Comparison of ENCODE assay signal across 24 mouse cellular contexts in the genomic region with DNA sequence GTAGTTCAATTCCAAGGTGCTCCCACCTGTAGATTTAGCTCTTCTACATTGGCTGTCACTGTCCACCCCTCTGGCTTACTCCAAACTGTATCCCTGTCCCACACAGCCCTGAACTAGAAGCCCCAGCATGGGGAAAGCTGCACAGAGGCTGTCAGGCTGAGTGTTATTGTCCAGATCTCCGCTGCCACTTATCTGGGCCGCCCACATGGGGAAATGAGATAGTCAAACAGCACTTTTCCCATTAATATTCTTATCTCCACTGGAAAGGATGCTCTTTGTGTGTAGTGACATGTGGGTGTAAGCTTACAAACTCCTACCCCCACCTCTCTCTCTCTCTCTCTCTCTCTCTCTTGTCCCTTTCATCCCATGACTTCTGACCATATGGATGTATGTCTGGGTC. TPM values are rescaled to one million over a fixed set of nuclear protein-coding genes. Genes with fewer than 3 reads are reported as not detected.
DNase-seq lines count a peak whose midpoint lies in the region; ATAC-seq and TF ChIP-seq lines count a peak whose summit lies in the region.
"Had no signal": no experiment of that assay in that cellular context is flagged by ENCODE, and none has a peak within 500 bp of the region (broad histone marks: within the 10 kb centered on the region; RNA-seq: fewer than 3 reads in every experiment).

No protein-coding gene starts in this region.

- H3K9ac ChIP-seq in heart, embryonic 16.5 days (ENCODE audit: low read length): no peak overlapping the region
- no peak overlapping the region for H3K9ac ChIP-seq in heart, postnatal 0 days (replicated peaks; ENCODE audit: low read depth, low read length)
- no peak overlapping the region for H3K9ac ChIP-seq in hindbrain, embryonic 12.5 days
- H3K9ac ChIP-seq: lung, embryonic 15.5 days; neural tube, embryonic 13.5 days had no signal

- ATAC-seq in heart, embryonic 16.5 days (replicated peaks; ENCODE audit: extremely low read depth, insufficient read depth, low FRiP score): peak; percentile 69
- ATAC-seq in heart, postnatal 0 days (ENCODE audit: insufficient read depth, low read depth): no peak
- ATAC-seq in megakaryocyte progenitor cell, adult 5-6 weeks (replicated peaks; ENCODE audit: poor library complexity): peak; percentile 78
- no peak for ATAC-seq in hindbrain, embryonic 12.5 days (ENCODE audit: low FRiP score)
- ATAC-seq: forebrain, embryonic 14.5 days; hindbrain, postnatal 0 days; Patski had no signal

- H3K4me3 ChIP-seq in heart, embryonic 16.5 days (ENCODE audit: low read length): no peak overlapping the region
- H3K4me3 ChIP-seq in heart, postnatal 0 days (ENCODE audit: low read depth, low read length): no peak overlapping the region
- H3K4me3 ChIP-seq in hindbrain, embryonic 12.5 days: no peak overlapping the region
- H3K4me3 ChIP-seq: lung, embryonic 15.5 days; megakaryocyte, embryonic 14.5 days; neural tube, embryonic 13.5 days had no signal

- 21% methylated on average over 2 of the region's 2 CpGs for WGBS in heart, embryonic 16.5 days
- 14% methylated on average over 2 of the region's 2 CpGs for WGBS in heart, postnatal 0 days
- 95% methylated on average over 2 of the region's 2 CpGs for WGBS in hindbrain, embryonic 12.5 days

- no peak overlapping the region for H3K4me2 ChIP-seq in heart, embryonic 16.5 days (ENCODE audit: low read depth, low read length)
- H3K4me2 ChIP-seq in heart, postnatal 0 days (ENCODE audit: low read depth, low read length): no peak overlapping the region
- no peak overlapping the region for H3K4me2 ChIP-seq in hindbrain, embryonic 12.5 days (replicated peaks)
- H3K4me2 ChIP-seq: lung, embryonic 15.5 days; neural tube, embryonic 13.5 days had no signal

- H3K36me3 ChIP-seq in heart, embryonic 16.5 days (ENCODE audit: control insufficient read depth, insufficient read depth): no peaks in the 10 kb centered on the region
- H3K36me3 ChIP-seq in heart, postnatal 0 days (replicated peaks; ENCODE audit: control insufficient read depth, insufficient read depth, low read length): no peaks in the 10 kb centered on the region
- no peaks in the 10 kb centered on the region for H3K36me3 ChIP-seq in hindbrain, embryonic 12.5 days
- H3K36me3 ChIP-seq: lung, embryonic 15.5 days; neural tube, embryonic 13.5 days had no signal

- TF ChIP-seq CTCF in heart, postnatal 0 days (IDR thresholded peaks at IDR 0.05; ENCODE audit: low read depth): no peak

- 0 out of 2 replicates have a peak, but pooled peaks cover 3% of the 10 kb centered on the region for H3K9me3 ChIP-seq in heart, embryonic 16.5 days (replicated peaks; ENCODE audit: control insufficient read depth, low read length)
- H3K9me3 ChIP-seq in heart, postnatal 0 days (replicated peaks; ENCODE audit: control insufficient read depth, low read length): no peaks in the 10 kb centered on the region
- no peaks in the 10 kb centered on the region for H3K9me3 ChIP-seq in hindbrain, embryonic 12.5 days (replicated peaks)
- H3K9me3 ChIP-seq: lung, embryonic 15.5 days; neural tube, embryonic 13.5 days had no signal

- peaks cover 28% of the 10 kb centered on the region for H3K4me1 ChIP-seq in heart, embryonic 16.5 days (ENCODE audit: control insufficient read depth, insufficient read depth, low read length)
- peaks cover 12% of the 10 kb centered on the region for H3K4me1 ChIP-seq in heart, postnatal 0 days (ENCODE audit: control insufficient read depth, insufficient read depth)
- no peaks in the 10 kb centered on the region for H3K4me1 ChIP-seq in hindbrain, embryonic 12.5 days
- H3K4me1 ChIP-seq: lung, embryonic 15.5 days; neural tube, embryonic 13.5 days had no signal

- no peaks in the 10 kb centered on the region for H3K27me3 ChIP-seq in heart, embryonic 16.5 days (ENCODE audit: control insufficient read depth, insufficient read depth, low read length)
- no peaks in the 10 kb centered on the region for H3K27me3 ChIP-seq in heart, postnatal 0 days (ENCODE audit: control insufficient read depth, insufficient read depth, low read length)
- 0 out of 2 replicates have a peak, but pooled peaks cover 5% of the 10 kb centered on the region for H3K27me3 ChIP-seq in hindbrain, embryonic 12.5 days
- H3K27me3 ChIP-seq: lung, embryonic 15.5 days; neural tube, embryonic 13.5 days had no signal

- H3K27ac ChIP-seq in heart, embryonic 16.5 days (ENCODE audit: low read length): no peak overlapping the region; the same call in 1 of the 2 replicates
- no peak overlapping the region for H3K27ac ChIP-seq in heart, postnatal 0 days (ENCODE audit: low read depth)
- H3K27ac ChIP-seq in hindbrain, embryonic 12.5 days: no peak overlapping the region
- H3K27ac ChIP-seq: hindbrain, postnatal 0 days; lung, embryonic 15.5 days; neural tube, embryonic 13.5 days had no signal

- DNase-seq in heart, postnatal 14 days: no peak
- DNase-seq in c-Kit-positive CD71-positive TER-119-negative erythroid progenitor cells, embryonic 14.5 days (ENCODE audit: low read depth): peak; percentile 76
- DNase-seq in heart, postnatal 0 days (ENCODE audit: low spot score): peak; percentile 54
- no peak for DNase-seq in urinary bladder, adult 18-20 months (ENCODE audit: low spot score in 2 of 2)
- DNase-seq: cerebellum, adult 11 months; cerebellum, postnatal 36 days; layer of hippocampus, postnatal 36 days; left cerebral cortex, postnatal 4 days; right cerebral cortex, postnatal 4 days had no signal

- no peak for TF ChIP-seq EP300 in heart, postnatal 0 days (IDR thresholded peaks at IDR 0.05; ENCODE audit: low read depth)

- intact Hi-C loops in heart, postnatal 14 days (cut with DNase I): no loop called here

RNA-seq across cellular contexts. Expression of a gene that starts 12.4 kb away (rescaled TPM):
- not detected in 2 replicates for polyA plus RNA-seq in heart, embryonic 16.5 days (2015; fragmentation: Nextera tagmentation; extraction: Ambion mirVana)
- total RNA-seq in heart, postnatal 14 days (2021): not detected
- not detected in 2 replicates for total RNA-seq in heart, postnatal 0 days (2014; rRNA removed; ENCODE audit: low replicate concordance)
- not detected in 2 replicates for polyA plus RNA-seq in heart, postnatal 0 days (2015; fragmentation: Nextera tagmentation; extraction: Ambion mirVana)
- total RNA-seq in megakaryocyte progenitor cell, adult 5-6 weeks (2015): not detected in 2 replicates
- not detected in 2 replicates for total RNA-seq in megakaryocyte progenitor cell, adult 5-6 weeks (2017)
- not detected in 2 replicates for polyA plus RNA-seq in hindbrain, embryonic 12.5 days (2016; fragmentation: Nextera tagmentation; extraction: Ambion mirVana)
- total RNA-seq: adrenal gland, postnatal 4 days; granulocyte monocyte progenitor cell, adult 5-6 weeks; hindbrain, postnatal 0 days; layer of hippocampus, postnatal 36 days; left cerebral cortex, postnatal 4 days; monocyte, adult 5-6 weeks had no signal
- polyA plus RNA-seq: embryonic facial prominence, embryonic 14.5 days; forebrain, embryonic 14.5 days; hindbrain, postnatal 0 days; kidney, embryonic 14.5 days; large intestine, adult 2 months; lung, embryonic 15.5 days; neural tube, embryonic 13.5 days; Patski had no signal

RNA-seq across cellular contexts. Expression of a gene that starts 15.4 kb away (rescaled TPM):
- 1.2 and 2.2 TPM in 2 replicates for polyA plus RNA-seq in heart, embryonic 16.5 days (2015; fragmentation: Nextera tagmentation; extraction: Ambion mirVana)
- under 1 TPM; 0.38 to 0.44 TPM for total RNA-seq in heart, postnatal 14 days (2021)
- total RNA-seq in heart, postnatal 0 days (2014; rRNA removed; ENCODE audit: low replicate concordance): not detected in 2 replicates
- polyA plus RNA-seq in heart, postnatal 0 days (2015; fragmentation: Nextera tagmentation; extraction: Ambion mirVana): 0.88 and 1.1 TPM in 2 replicates
- not detected in 2 replicates for total RNA-seq in megakaryocyte progenitor cell, adult 5-6 weeks (2015)
- total RNA-seq in megakaryocyte progenitor cell, adult 5-6 weeks (2017): not detected in 2 replicates
- 0.31 TPM in 1 of 2 replicates, not detected in the other for polyA plus RNA-seq in hindbrain, embryonic 12.5 days (2016; fragmentation: Nextera tagmentation; extraction: Ambion mirVana)
- total RNA-seq: granulocyte monocyte progenitor cell, adult 5-6 weeks; layer of hippocampus, postnatal 36 days; left cerebral cortex, postnatal 4 days; monocyte, adult 5-6 weeks had no signal
- polyA plus RNA-seq: large intestine, adult 2 months; neural tube, embryonic 13.5 days had no signal

RNA-seq across cellular contexts. Expression of a gene that starts 50.6 kb away (rescaled TPM):
- polyA plus RNA-seq in heart, embryonic 16.5 days (2015; fragmentation: Nextera tagmentation; extraction: Ambion mirVana): not detected in 2 replicates
- total RNA-seq in heart, postnatal 14 days (2021): not detected
- not detected in 2 replicates for total RNA-seq in heart, postnatal 0 days (2014; rRNA removed; ENCODE audit: low replicate concordance)
- not detected in 2 replicates for polyA plus RNA-seq in heart, postnatal 0 days (2015; fragmentation: Nextera tagmentation; extraction: Ambion mirVana)
- total RNA-seq in megakaryocyte progenitor cell, adult 5-6 weeks (2015): not detected in 2 replicates
- total RNA-seq in megakaryocyte progenitor cell, adult 5-6 weeks (2017): not detected in 2 replicates
- not detected in 2 replicates for polyA plus RNA-seq in hindbrain, embryonic 12.5 days (2016; fragmentation: Nextera tagmentation; extraction: Ambion mirVana)
- total RNA-seq: adrenal gland, postnatal 4 days; granulocyte monocyte progenitor cell, adult 5-6 weeks; hindbrain, postnatal 0 days; layer of hippocampus, postnatal 36 days; left cerebral cortex, postnatal 4 days; monocyte, adult 5-6 weeks had no signal
- polyA plus RNA-seq: embryonic facial prominence, embryonic 14.5 days; forebrain, embryonic 14.5 days; hindbrain, postnatal 0 days; kidney, embryonic 14.5 days; large intestine, adult 2 months; lung, embryonic 15.5 days; neural tube, embryonic 13.5 days; Patski had no signal

Comparison
In these comparisons a context has a peak if more than half of its experiments do, and no peak if none do; other contexts are left out.
1. ATAC-seq: peak in heart, embryonic 16.5 days (single experiment) and megakaryocyte progenitor cell, adult 5-6 weeks (single experiment); none in heart, postnatal 0 days (single experiment) and hindbrain, embryonic 12.5 days (single experiment).
2. DNase-seq: peak in c-Kit-positive CD71-positive TER-119-negative erythroid progenitor cells, embryonic 14.5 days (single experiment) and heart, postnatal 0 days (single experiment); none in heart, postnatal 14 days (0 of 2) and urinary bladder, adult 18-20 months (0 of 2).